Mouse (Mus musculus) erythroblast, embryonic 14.5 days (primary cell): ENCODE measurements around the gene Ccnf.

ENCODE experiments used
- GATA1 ChIP-seq: IDR thresholded peaks from 2 replicates; pipeline ENCODE4 v1.6.1; 2012; ENCODE audit warnings: low read length, inconsistent platforms, mixed read lengths
- TAL1 ChIP-seq: IDR thresholded peaks from 3 replicates; pipeline ENCODE4 v1.6.1; 2012; ENCODE audit warnings: low read length, inconsistent platforms, mixed read lengths

DNA sequence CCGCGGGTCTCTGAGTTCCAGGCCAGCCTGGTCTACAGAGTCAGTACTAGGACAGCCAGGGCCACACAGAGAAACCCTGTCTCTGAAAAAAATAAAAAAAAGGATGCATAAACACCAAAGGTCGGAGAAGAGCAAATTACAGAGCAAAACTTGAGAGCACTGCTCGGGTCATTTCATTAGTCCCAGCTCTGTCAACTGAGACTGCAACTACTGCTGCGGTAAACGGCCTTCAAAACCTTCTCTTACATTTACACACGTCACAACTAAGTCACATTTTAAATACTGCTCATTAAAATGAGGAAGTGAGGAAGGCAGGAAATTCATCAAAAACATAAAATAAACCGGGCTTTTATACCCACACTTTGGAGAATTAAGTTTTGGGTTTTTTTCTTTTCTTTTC lies 58.4 kb downstream of the Ccnf start:
- TF ChIP-seq TAL1 (no peak), GATA1 (no peak)
